Mouse (Mus musculus) forebrain, postnatal 0 days (tissue): Measurements from ENCODE around the gene Lancl1. TPM values are rescaled to one million over a fixed set of nuclear protein-coding genes. Genes with fewer than 3 reads are reported as not detected.

Source experiments
- ATAC-seq: fragments of 200-750 bp; cut with Nextera tagmentation; 2 replicates; pipeline ENCODE4 v1.8.0; 2017; ENCODE audit warnings: mild to moderate bottlenecking, moderate library complexity
- DNase-seq: peaks from one replicate; pipeline ENCODE4 v3.0.0-alpha.2; 2015
- H3K27ac ChIP-seq: fragments of 300-500 bp; sonication (generic); 2 replicates; pipeline ENCODE4 v1.5.1; 2014; ENCODE audit warnings: low read depth, mild to moderate bottlenecking, antibody characterized with exemption, low read length, moderate library complexity, mixed read lengths
- H3K27me3 ChIP-seq: fragments of 300-500 bp; sonication (generic); 2 replicates; pipeline ENCODE4 v1.6.1; 2014; ENCODE audit warnings: mild to moderate bottlenecking, low read length, mixed read lengths; ENCODE audit not compliant: insufficient read depth
- H3K36me3 ChIP-seq: fragments of 300-500 bp; sonication (generic); 2 replicates; pipeline ENCODE4 v1.6.1; 2014; ENCODE audit warnings: mild to moderate bottlenecking, moderate library complexity; ENCODE audit not compliant: insufficient read depth
- H3K4me1 ChIP-seq: fragments of 300-500 bp; sonication (generic); 2 replicates; pipeline ENCODE4 v1.6.1; 2014; ENCODE audit warnings: antibody characterized with exemption; ENCODE audit not compliant: insufficient read depth
- H3K4me2 ChIP-seq: fragments of 300-500 bp; sonication (generic); 2 replicates; pipeline ENCODE4 v1.6.1; 2014; ENCODE audit warnings: low read depth, mild to moderate bottlenecking, moderate library complexity
- H3K4me3 ChIP-seq: fragments of 300-500 bp; sonication (generic); 2 replicates; pipeline ENCODE4 v1.5.1; 2014; ENCODE audit warnings: low read depth, low read length, mixed read lengths
- H3K9ac ChIP-seq: fragments of 300-500 bp; sonication (generic); 2 replicates; pipeline ENCODE4 v1.6.1; 2014; ENCODE audit warnings: mild to moderate bottlenecking
- H3K9me3 ChIP-seq: fragments of 300-500 bp; sonication (generic); 2 replicates; pipeline ENCODE4 v1.6.1; 2016; ENCODE audit warnings: low read length
- CTCF ChIP-seq: sonication (generic); IDR thresholded peaks from 2 replicates; pipeline ENCODE4 v1.5.1; 2016; ENCODE audit warnings: antibody characterized with exemption, control low read depth, low read depth
- WGBS: fragments of 180-500 bp; shearing (Covaris S2); extraction: QIAGEN DNeasy Blood & Tissue Kit; methylation state at CpG from one replicate; pipeline ENCODE4 v1.1.7; 2014; 5-methylcytosine and 5-hydroxymethylcytosine counted together
- polyA plus RNA-seq: library from polyadenylated mRNA; unstranded; fragments of >200 nt; fragmentation: Nextera tagmentation; extraction: Ambion mirVana; gene quantifications from 2 replicates; pipeline ENCODE4 v1.2.1, GENCODE M21; 2015
- total RNA-seq: library from RNA; depleted of rRNA; stranded (reverse); fragments of >200 nt; gene quantifications from 2 replicates; pipeline ENCODE4 v1.2.3, GENCODE M21; 2014

Lancl1 gene
- total and polyA plus RNA-seq, 2 experiments from 2014 or later: 160 to 219 TPM

DNA sequence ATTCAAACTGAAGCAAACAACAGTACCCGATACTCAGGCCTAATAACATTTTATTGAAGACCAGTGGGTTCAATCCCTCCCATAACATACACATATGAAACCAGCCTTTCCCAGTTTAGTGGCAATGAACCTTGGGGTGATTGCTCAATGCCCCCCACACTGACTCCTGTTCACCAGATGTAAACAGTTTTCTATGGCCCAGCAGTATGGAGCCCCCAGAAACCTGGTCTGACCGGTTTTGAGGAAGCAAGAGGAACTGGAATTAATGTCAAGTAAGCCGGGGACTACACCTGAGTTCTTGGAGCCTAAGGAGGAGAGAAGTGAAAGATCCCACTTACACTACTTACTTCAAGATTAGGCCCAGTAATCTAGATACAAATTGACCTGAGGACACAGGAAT lies 38.2 kb downstream of the Lancl1 start:
- 86% methylated on average over 3 of the region's 3 CpGs for WGBS
- H3K4me3 ChIP-seq: no peak overlapping the region
- peaks cover 44% of the 10 kb centered on the region for H3K36me3 ChIP-seq
- H3K27ac ChIP-seq: no peak overlapping the region
- H3K9ac ChIP-seq: no peak overlapping the region
- H3K9me3 ChIP-seq: no peaks in the 10 kb centered on the region
- DNase-seq (no peak), ATAC-seq (no peak)
- TF ChIP-seq CTCF: no peak
- H3K4me1 ChIP-seq: 0 out of 2 replicates have a peak, but pooled peaks cover 5% of the 10 kb centered on the region
- no peaks in the 10 kb centered on the region for H3K27me3 ChIP-seq
- H3K4me2 ChIP-seq: no peak overlapping the region

DNA sequence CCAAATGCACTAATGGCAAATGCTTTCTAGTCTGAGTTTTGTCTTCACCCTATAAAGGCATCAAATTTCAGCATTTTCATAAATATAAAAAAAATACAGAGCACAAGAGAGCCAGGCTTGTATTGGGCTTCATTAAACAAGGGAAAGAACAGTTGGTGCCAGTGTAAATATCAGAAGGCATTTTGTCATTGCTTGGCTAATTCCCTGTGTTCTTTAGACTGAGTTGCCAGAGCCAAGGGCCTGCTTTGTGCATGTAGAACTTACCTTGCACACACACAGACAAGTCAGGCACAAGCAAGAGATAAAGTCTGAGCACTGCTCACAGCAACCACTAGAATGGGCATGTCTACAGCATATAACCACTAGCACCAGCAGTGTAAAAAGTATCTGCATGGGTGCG lies 40.1 kb downstream of the Lancl1 start:
- H3K9ac ChIP-seq: no peak overlapping the region
- H3K4me3 ChIP-seq: no peak overlapping the region
- no peak overlapping the region for H3K4me2 ChIP-seq
- no peaks in the 10 kb centered on the region for H3K9me3 ChIP-seq
- no peak for TF ChIP-seq CTCF
- 0 out of 2 replicates have a peak, but pooled peaks cover 5% of the 10 kb centered on the region for H3K4me1 ChIP-seq
- WGBS: 81% methylated on average over 1 of the region's 1 CpGs
- no peaks in the 10 kb centered on the region for H3K27me3 ChIP-seq
- H3K36me3 ChIP-seq: peaks cover 26% of the 10 kb centered on the region
- DNase-seq (no peak), ATAC-seq (no peak)
- H3K27ac ChIP-seq: no peak overlapping the region

DNA sequence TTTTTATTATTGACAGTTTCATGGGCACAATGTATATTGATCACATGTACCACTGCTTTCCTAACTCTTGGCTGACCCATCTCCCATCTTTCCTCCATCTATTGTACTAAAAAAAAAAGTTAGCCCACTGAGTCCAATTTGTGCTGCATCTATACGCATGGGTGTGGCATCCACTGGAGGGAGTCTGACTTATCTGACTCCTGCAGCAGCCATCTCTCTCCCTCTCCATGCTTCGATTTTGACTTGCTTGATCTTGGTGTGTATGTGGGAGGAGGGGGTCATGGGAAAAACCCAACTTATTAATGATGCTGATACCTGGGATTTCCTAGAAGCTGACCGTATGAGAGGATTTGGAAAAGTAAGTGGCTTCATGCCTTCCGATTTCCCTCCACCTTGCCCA lies 40.5 kb downstream of the Lancl1 start:
- Histone ChIP-seq H3K4me2 (no peak overlapping the region), H3K27ac (no peak overlapping the region), H3K4me1 (0 out of 2 replicates have a peak, but pooled peaks cover 5% of the 10 kb centered on the region), H3K4me3 (no peak overlapping the region), H3K27me3 (no peaks in the 10 kb centered on the region), H3K9ac (no peak overlapping the region), H3K9me3 (no peaks in the 10 kb centered on the region), H3K36me3 (peaks cover 22% of the 10 kb centered on the region)
- ATAC-seq: no peak
- DNase-seq: no peak
- 92% methylated on average over 4 of the region's 4 CpGs for WGBS
- no peak for TF ChIP-seq CTCF

DNA sequence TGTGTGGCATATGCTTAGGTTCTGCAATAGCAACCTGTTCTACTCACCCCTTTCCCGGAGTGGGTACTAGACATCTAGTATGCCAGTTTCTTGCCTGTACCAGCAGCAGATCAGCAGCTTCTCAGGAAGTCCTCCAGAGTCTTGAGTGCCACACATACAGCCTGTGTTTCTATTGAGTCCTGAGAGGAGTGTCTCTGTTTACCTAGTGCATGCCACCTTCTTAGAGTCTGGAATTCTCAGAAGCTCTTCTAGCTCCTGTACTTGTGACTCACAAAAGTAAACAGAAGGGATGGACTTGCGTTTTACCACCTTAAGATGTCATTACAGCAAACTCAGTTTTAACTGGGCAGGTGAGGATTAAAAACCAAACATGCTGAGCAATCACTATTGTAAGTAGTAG lies 41.9 kb downstream of the Lancl1 start:
- Histone ChIP-seq H3K27ac (no peak overlapping the region), H3K4me2 (no peak overlapping the region), H3K9ac (no peak overlapping the region), H3K4me1 (0 out of 2 replicates have a peak, but pooled peaks cover 5% of the 10 kb centered on the region), H3K36me3 (peaks cover 11% of the 10 kb centered on the region), H3K4me3 (no peak overlapping the region), H3K27me3 (no peaks in the 10 kb centered on the region), H3K9me3 (no peaks in the 10 kb centered on the region)
- 92% methylated on average over 2 of the region's 2 CpGs for WGBS
- DNase-seq: no peak
- no peak for ATAC-seq
- no peak for TF ChIP-seq CTCF

DNA sequence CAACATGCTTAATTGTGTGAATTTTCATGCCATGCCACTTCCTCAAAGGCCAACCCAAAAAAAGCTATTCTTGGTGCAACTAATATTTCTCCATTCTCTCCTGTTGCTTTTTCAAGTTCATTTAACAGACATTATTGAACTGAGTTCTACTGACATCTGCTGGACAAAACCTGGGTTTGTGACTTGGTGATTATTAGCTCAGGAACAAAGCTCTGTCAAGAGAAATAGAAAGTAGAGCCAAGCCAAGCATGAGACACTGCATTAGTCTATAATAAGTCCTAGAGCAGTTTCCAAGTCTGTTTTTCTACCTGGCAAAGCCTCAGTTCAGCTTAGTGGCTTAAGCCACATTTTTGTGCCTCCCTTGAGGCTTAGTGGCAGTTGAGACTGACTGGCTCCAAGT lies 45.9 kb downstream of the Lancl1 start:
- H3K27me3 ChIP-seq: no peaks in the 10 kb centered on the region
- H3K36me3 ChIP-seq: no peaks in the 10 kb centered on the region
- no peak overlapping the region for H3K4me3 ChIP-seq
- H3K4me2 ChIP-seq: no peak overlapping the region
- no peaks in the 10 kb centered on the region for H3K4me1 ChIP-seq
- DNase-seq (peak; percentile 56), ATAC-seq (no peak; the same call in 1 of the 2 replicates)
- no peak overlapping the region for H3K9ac ChIP-seq
- no peaks in the 10 kb centered on the region for H3K9me3 ChIP-seq
- peak; percentile 56 for TF ChIP-seq CTCF
- H3K27ac ChIP-seq: no peak overlapping the region

DNA sequence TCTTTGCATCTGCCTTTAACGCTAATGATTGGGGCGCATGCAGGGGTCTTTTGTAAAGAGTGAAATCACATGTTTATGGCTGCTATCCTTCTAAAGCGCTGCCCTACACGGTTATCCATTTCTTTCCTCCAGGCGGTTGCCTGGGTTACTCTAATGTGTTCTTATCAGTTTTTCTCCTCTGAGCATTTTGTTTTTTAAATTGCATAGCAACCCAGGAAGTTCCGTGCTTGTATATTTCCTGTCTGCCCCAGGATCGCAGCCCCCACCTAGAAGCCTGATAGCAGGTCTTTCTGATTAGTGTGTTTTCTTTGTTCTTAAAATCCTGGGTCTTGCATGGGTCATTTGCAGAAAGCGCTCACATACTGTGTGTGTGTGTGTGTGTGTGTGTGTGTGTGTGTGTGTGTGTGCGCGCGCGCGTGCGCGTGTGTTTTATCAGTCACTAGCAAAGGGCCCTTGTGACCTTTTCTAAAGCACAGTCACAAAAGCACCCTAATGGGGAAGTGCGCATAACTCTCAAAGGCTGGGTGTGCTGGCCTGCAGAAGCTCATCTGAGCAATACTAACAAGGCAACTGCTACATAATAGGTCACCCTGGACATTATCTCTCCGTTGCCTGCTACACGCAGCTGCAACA lies 51.0 kb downstream of the Lancl1 start:
- Histone ChIP-seq H3K36me3 (no peaks in the 10 kb centered on the region), H3K9ac (no peak overlapping the region), H3K27me3 (no peaks in the 10 kb centered on the region), H3K9me3 (no peaks in the 10 kb centered on the region), H3K4me1 (no peaks in the 10 kb centered on the region), H3K4me3 (no peak overlapping the region), H3K27ac (no peak overlapping the region), H3K4me2 (no peak overlapping the region)
- DNase-seq (peak; percentile 23), ATAC-seq (peak; percentile 67)
- 69% methylated on average over 18 of the region's 18 CpGs for WGBS
- no peak for TF ChIP-seq CTCF

DNA sequence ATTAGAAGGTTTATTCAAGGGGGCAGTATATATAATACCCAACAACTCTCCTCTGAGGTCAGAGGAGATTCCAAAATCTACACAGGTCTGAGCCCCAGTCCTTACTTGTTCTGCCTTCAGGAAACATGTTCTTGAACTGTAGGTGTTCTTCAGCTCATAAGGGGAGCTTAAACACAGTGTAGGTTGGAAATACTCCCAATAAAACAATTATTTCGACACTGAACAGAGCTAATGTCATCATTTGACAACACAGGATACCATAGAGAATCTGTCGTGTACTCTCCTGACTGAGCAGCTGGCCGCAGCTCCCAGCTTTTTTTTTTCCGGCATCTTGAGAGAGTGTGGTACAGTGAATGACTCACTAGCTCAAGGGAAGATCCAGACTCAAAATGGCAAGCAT lies 52.8 kb downstream of the Lancl1 start:
- Histone ChIP-seq H3K9ac (no peak overlapping the region), H3K4me2 (no peak overlapping the region), H3K27me3 (no peaks in the 10 kb centered on the region), H3K27ac (no peak overlapping the region), H3K9me3 (no peaks in the 10 kb centered on the region), H3K4me3 (no peak overlapping the region), H3K4me1 (no peaks in the 10 kb centered on the region), H3K36me3 (no peaks in the 10 kb centered on the region)
- WGBS: 74% methylated on average over 4 of the region's 4 CpGs
- ATAC-seq (no peak), DNase-seq (no peak)
- no peak for TF ChIP-seq CTCF
